Mouse (Mus musculus): ENCODE data around the gene Glis1.

DNA sequence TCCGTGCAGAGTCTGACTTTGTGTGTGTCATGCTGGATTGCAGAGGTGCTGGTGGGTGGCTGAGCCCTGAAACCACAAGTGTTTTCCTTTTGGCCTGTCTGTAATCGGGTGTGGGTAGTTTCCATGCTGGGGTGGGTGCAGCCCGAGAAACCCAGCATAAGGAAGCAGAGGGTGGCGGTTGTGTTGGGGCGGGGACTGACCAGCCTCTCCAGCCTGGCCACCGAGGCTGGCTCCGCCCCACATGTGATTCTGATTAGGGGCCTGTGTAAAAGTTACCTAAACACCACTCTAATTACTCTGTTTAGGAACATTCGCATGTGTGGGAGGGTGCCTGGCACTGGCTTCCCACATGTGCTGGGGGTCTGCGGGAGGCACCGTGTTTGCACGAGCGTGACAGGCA lies 23.2 kb downstream of the Glis1 start:
- TF ChIP-seq POLR2A (IDR thresholded peaks at IDR 0.05; ENCODE audit: extremely low read depth, insufficient read depth, low read length) (no peak), CTCF (IDR thresholded peaks at IDR 0.05; ENCODE audit: extremely low read depth, insufficient read depth, low read length) (no peak)

Measured in cortical plate, adult 2 months (tissue).